Mouse (Mus musculus): Measurements from ENCODE around the gene Pla2g10. TPM values are rescaled to one million over a fixed set of nuclear protein-coding genes. Genes with fewer than 3 reads are reported as not detected.
"Not testable (repeated sequence)": the region's sequence is repeated elsewhere in the genome, so short reads cannot be mapped to it uniquely, and the experiment has no call there.

Gene Pla2g10
- polyA plus RNA-seq, 1 experiment from 2014 or later: 4.8 TPM

- no peaks in the 10 kb centered on the region for H3K36me3 ChIP-seq
- H3K9ac ChIP-seq: no peak overlapping the region
- no peak overlapping the region for H3K4me2 ChIP-seq (replicated peaks)
- H3K27ac ChIP-seq: no peak overlapping the region
- no peak overlapping the region for H3K4me3 ChIP-seq (replicated peaks)
- no peaks in the 10 kb centered on the region for H3K27me3 ChIP-seq (replicated peaks)
- WGBS: 57% methylated on average over 3 of the region's 3 CpGs
- no peaks in the 10 kb centered on the region for H3K9me3 ChIP-seq
- no peaks in the 10 kb centered on the region for H3K4me1 ChIP-seq (replicated peaks)
- ATAC-seq: no peak
Observed at GRCm38 (mm10) chr16:13749981-13750380, 19.2 kb upstream of the Pla2g10 start.

GRCm38 (mm10) chr16:13749306-13749705 lies 18.5 kb upstream of the Pla2g10 start:
- H3K4me2 ChIP-seq (replicated peaks): no peak overlapping the region
- no peak for ATAC-seq
- no peak overlapping the region for H3K4me3 ChIP-seq (replicated peaks)
- H3K9me3 ChIP-seq: no peaks in the 10 kb centered on the region
- H3K9ac ChIP-seq: no peak overlapping the region
- no peak overlapping the region for H3K27ac ChIP-seq
- H3K36me3 ChIP-seq: no peaks in the 10 kb centered on the region
- no peaks in the 10 kb centered on the region for H3K27me3 ChIP-seq (replicated peaks)
- WGBS: 58% methylated on average over 5 of the region's 5 CpGs
- H3K4me1 ChIP-seq (replicated peaks): no peaks in the 10 kb centered on the region

DNA sequence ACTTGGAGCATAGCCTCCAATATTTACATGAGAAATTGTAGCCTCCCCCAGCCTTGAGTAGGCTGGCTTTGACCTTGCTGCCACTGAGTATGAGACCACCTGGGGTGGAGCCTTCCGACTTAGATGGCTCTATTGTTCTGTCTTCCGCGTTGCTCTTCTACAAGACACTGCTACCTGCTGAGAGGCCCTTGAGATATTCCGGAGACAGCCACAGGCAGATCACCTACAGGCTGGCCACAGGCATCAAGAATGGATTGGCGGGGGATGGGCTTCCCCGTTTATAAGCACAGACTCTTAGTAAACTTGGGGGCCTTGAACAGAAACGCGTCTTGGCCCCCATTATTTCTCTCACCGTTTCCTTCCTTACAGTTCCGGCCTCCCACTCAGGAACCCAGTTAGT lies 18.0 kb upstream of the Pla2g10 start:
- WGBS: 31% methylated on average over 10 of the region's 10 CpGs
- not testable (repeated sequence) for H3K36me3 ChIP-seq; H3K27ac ChIP-seq; H3K27me3 ChIP-seq (replicated peaks); ATAC-seq; H3K4me2 ChIP-seq (replicated peaks); H3K4me1 ChIP-seq (replicated peaks); H3K9ac ChIP-seq; H3K9me3 ChIP-seq; H3K4me3 ChIP-seq (replicated peaks)

- Histone ChIP-seq H3K36me3 (no peaks in the 10 kb centered on the region), H3K27me3 (replicated peaks) (no peaks in the 10 kb centered on the region), H3K9ac (no peak overlapping the region), H3K9me3 (no peaks in the 10 kb centered on the region), H3K4me3 (replicated peaks) (no peak overlapping the region), H3K4me1 (replicated peaks) (no peaks in the 10 kb centered on the region), H3K4me2 (replicated peaks) (no peak overlapping the region), H3K27ac (no peak overlapping the region)
- WGBS: 63% methylated on average over 3 of the region's 3 CpGs
- ATAC-seq: no peak
Observed at GRCm38 (mm10) chr16:13748124-13748523, 17.3 kb upstream of the Pla2g10 start.

DNA sequence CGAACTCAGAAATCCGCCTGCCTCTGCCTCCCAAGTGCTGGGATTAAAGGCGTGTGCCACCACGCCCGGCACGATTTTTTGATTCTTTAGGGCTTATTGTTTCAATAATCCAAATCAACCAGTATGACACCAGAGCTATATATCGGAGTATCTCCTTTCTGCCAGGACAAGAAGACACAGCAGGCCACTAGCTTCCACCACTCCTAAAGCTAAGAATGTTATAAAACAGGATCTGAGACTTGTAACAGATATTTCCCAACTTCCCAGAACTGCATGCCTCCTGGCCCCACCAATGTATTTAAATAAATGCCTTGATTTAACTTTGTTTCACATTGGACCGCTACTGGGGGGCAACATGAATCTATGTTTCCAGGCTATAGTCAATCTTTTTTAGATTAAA lies 16.9 kb upstream of the Pla2g10 start:
- no peak overlapping the region for H3K27ac ChIP-seq
- H3K9ac ChIP-seq: no peak overlapping the region
- no peaks in the 10 kb centered on the region for H3K27me3 ChIP-seq (replicated peaks)
- H3K9me3 ChIP-seq: no peaks in the 10 kb centered on the region
- WGBS: 95% methylated on average over 8 of the region's 8 CpGs
- H3K4me2 ChIP-seq (replicated peaks): no peak overlapping the region
- no peak overlapping the region for H3K4me3 ChIP-seq (replicated peaks)
- no peaks in the 10 kb centered on the region for H3K36me3 ChIP-seq
- H3K4me1 ChIP-seq (replicated peaks): no peaks in the 10 kb centered on the region
- ATAC-seq: no peak

DNA sequence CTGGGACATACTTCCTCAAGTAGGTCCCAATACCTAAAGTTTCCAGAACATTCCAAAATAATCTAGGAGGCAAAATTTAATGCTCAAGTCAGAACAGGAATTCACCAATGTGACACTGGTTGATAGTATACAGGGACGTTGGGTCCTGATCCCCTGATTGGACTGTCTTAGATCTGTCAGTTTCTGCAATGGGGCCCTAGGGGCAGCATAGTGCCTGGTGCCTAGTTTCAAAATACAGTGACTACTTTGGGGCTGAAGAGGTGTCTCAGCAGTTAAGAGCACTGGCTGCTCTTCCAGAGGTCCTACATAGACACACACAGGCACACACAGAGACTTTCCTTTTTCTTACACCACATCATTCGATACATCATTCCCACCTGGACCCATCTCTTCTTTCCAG lies 10.1 kb upstream of the Pla2g10 start:
- H3K27ac ChIP-seq: no peak overlapping the region
- no peak for ATAC-seq
- no peaks in the 10 kb centered on the region for H3K27me3 ChIP-seq (replicated peaks)
- H3K36me3 ChIP-seq: no peaks in the 10 kb centered on the region
- no peak overlapping the region for H3K4me2 ChIP-seq (replicated peaks)
- no peak overlapping the region for H3K9ac ChIP-seq
- no peaks in the 10 kb centered on the region for H3K4me1 ChIP-seq (replicated peaks)
- H3K4me3 ChIP-seq (replicated peaks): no peak overlapping the region
- H3K9me3 ChIP-seq: no peaks in the 10 kb centered on the region
- WGBS: 79% methylated on average over 2 of the region's 2 CpGs

- not testable (repeated sequence) for H3K27ac ChIP-seq; H3K4me1 ChIP-seq (replicated peaks); H3K27me3 ChIP-seq (replicated peaks); ATAC-seq; H3K36me3 ChIP-seq; H3K4me2 ChIP-seq (replicated peaks); H3K9me3 ChIP-seq; H3K4me3 ChIP-seq (replicated peaks); H3K9ac ChIP-seq
- 60% methylated on average over 4 of the region's 4 CpGs for WGBS
Observed at GRCm38 (mm10) chr16:13739044-13739443, 8.3 kb upstream of the Pla2g10 start.

GRCm38 (mm10) chr16:13735977-13736376 lies 5.2 kb upstream of the Pla2g10 start:
- Histone ChIP-seq H3K36me3 (no peaks in the 10 kb centered on the region), H3K27me3 (replicated peaks) (no peaks in the 10 kb centered on the region), H3K4me2 (replicated peaks) (no peak overlapping the region), H3K27ac (no peak overlapping the region), H3K9me3 (no peaks in the 10 kb centered on the region), H3K4me3 (replicated peaks) (no peak overlapping the region), H3K9ac (no peak overlapping the region), H3K4me1 (replicated peaks) (0 out of 2 replicates have a peak, but pooled peaks cover under 1% of the 10 kb centered on the region)
- WGBS: 61% methylated on average over 8 of the region's 8 CpGs
- no peak for ATAC-seq

DNA sequence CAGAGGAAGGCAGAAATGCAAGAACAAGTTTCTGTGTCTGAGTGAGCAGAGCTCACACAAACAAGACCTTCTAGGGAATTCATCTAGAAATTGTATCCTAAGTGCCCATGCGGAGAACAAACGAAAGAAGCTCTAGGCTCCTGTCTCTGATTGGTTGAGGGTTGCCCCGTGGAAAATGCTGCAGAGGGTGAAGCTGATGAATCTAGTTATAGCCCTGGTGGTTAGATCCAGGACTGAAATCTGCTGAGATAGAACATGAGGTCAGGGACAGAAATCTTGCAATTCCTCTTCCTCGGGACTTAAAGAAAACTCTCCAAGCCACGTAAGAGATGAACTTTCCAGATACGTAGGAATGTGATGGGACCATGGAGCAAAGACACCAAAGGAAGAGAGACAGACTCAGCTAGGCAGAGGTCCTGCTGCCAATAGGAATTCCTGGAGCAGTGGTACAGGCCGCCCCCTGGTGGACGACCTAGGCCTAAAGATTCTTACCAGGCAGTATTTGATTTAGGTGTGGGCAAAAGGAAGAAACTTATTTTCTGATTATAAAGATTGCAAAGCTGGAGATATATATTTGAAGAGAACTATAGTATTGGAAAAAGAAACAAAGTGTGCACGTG lies 2.8 kb upstream of the Pla2g10 start:
- Histone ChIP-seq H3K27me3 (replicated peaks) (no peaks in the 10 kb centered on the region), H3K4me2 (replicated peaks) (no peak overlapping the region), H3K9me3 (no peaks in the 10 kb centered on the region), H3K9ac (no peak overlapping the region), H3K4me1 (replicated peaks) (0 out of 2 replicates have a peak, but pooled peaks cover 4% of the 10 kb centered on the region), H3K27ac (no peak overlapping the region), H3K36me3 (no peaks in the 10 kb centered on the region), H3K4me3 (replicated peaks) (no peak overlapping the region)
- ATAC-seq: no peak
- WGBS: 17% methylated on average over 9 of the region's 9 CpGs

DNA sequence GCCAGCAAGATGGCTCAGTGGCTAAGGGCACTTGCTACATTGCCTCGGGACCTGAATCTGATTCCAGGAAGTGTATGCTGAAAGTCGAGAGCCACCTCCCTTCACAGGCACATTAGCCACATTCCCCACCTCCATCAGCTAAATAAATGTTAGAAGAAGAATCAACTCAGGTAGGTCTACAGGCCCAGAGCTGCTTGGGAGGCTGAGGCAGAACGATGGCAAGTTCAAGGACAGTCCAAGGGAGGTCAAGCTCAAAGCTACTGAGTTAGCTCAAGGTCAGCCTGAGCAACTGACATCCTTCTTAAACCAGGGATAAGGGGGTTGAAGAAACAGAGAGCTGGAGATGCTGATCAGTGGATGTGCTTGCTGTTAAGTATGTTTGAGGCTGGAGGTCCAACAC lies 2.0 kb upstream of the Pla2g10 start:
- no peak overlapping the region for H3K27ac ChIP-seq
- no peak for ATAC-seq
- no peaks in the 10 kb centered on the region for H3K9me3 ChIP-seq
- H3K4me1 ChIP-seq (replicated peaks): 0 out of 2 replicates have a peak, but pooled peaks cover 4% of the 10 kb centered on the region
- H3K4me3 ChIP-seq (replicated peaks): no peak overlapping the region
- WGBS: 65% methylated on average over 3 of the region's 3 CpGs
- H3K4me2 ChIP-seq (replicated peaks): no peak overlapping the region
- no peaks in the 10 kb centered on the region for H3K27me3 ChIP-seq (replicated peaks)
- H3K36me3 ChIP-seq: no peaks in the 10 kb centered on the region
- no peak overlapping the region for H3K9ac ChIP-seq

- no peaks in the 10 kb centered on the region for H3K27me3 ChIP-seq (replicated peaks)
- 0 out of 2 replicates have a peak, but pooled peaks have one; percentile 11 for ATAC-seq
- H3K9ac ChIP-seq: no peak overlapping the region
- no peak overlapping the region for H3K4me3 ChIP-seq (replicated peaks)
- H3K9me3 ChIP-seq: no peaks in the 10 kb centered on the region
- WGBS: 80% methylated on average over 4 of the region's 4 CpGs
- H3K27ac ChIP-seq: no peak overlapping the region
- H3K4me2 ChIP-seq (replicated peaks): no peak overlapping the region
- 0 out of 2 replicates have a peak, but pooled peaks cover 4% of the 10 kb centered on the region for H3K4me1 ChIP-seq (replicated peaks)
- no peaks in the 10 kb centered on the region for H3K36me3 ChIP-seq
Observed at GRCm38 (mm10) chr16:13729428-13729827, 1.4 kb downstream of the Pla2g10 start.

- Histone ChIP-seq H3K36me3 (no peaks in the 10 kb centered on the region), H3K9me3 (no peaks in the 10 kb centered on the region), H3K4me1 (replicated peaks) (0 out of 2 replicates have a peak, but pooled peaks cover 4% of the 10 kb centered on the region), H3K27me3 (replicated peaks) (no peaks in the 10 kb centered on the region), H3K9ac (no peak overlapping the region), H3K27ac (no peak overlapping the region), H3K4me3 (replicated peaks) (no peak overlapping the region), H3K4me2 (replicated peaks) (no peak overlapping the region)
- 77% methylated on average over 5 of the region's 5 CpGs for WGBS
- peak; percentile 37; the same call in 1 of the 2 replicates for ATAC-seq
Observed at GRCm38 (mm10) chr16:13727811-13728335, 2.9 kb downstream of the Pla2g10 start.

DNA sequence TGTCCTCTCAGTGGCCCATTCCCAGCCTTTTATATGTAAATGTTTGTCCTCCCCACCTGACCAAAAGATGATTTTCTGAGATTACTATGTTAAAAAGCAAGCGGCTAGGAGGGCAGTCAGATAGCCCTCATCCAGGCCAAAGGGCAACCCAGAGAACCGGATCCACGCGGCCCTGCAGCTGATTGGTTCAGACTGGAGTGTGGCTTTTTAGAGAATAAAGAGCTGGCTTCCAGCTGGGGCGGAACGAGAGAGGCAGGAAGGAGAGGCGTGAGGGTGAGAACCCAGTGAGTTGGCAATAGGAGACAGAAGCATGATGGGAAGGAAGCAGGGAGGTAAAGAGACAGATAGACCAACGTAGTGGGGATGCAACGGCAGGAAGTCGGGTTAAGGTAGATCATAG lies 7.8 kb downstream of the Pla2g10 start:
- Histone ChIP-seq H3K9ac (no peak overlapping the region), H3K4me3 (replicated peaks) (no peak overlapping the region), H3K27ac (no peak overlapping the region), H3K27me3 (replicated peaks) (no peaks in the 10 kb centered on the region), H3K36me3 (no peaks in the 10 kb centered on the region), H3K9me3 (no peaks in the 10 kb centered on the region), H3K4me1 (replicated peaks) (no peaks in the 10 kb centered on the region), H3K4me2 (replicated peaks) (no peak overlapping the region)
- WGBS: 40% methylated on average over 10 of the region's 10 CpGs
- no peak for ATAC-seq

Measured in intestine, embryonic 15.5 days (tissue).